Mouse (Mus musculus): ENCODE data around the gene Slc13a2.

DNA sequence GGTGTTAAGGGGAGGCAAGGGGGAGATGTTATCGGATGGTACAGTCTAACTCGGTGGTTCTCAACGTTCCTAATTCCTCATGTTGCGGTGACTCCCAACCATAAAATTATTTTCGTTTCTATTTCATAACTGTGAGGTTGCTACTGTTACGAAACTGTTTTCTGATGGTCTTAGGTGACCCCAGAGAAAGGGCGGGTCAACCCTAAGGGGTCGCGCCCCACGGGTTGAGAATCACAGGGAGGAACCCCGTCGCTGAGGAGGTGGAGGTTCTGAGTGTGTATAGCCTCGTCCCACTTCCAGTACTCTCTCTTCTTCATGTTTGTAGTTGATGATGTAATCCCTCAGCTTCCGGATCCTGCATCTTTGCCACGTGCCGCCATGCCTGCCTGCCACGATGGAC is 36.7 kb upstream of the Slc13a2 start:
- no peak for TF ChIP-seq CTCF (IDR thresholded peaks at IDR 0.05; ENCODE audit: borderline replicate concordance, extremely low read depth, insufficient read depth, insufficient read length)
- TF ChIP-seq POLR2A (IDR thresholded peaks at IDR 0.05; ENCODE audit: borderline replicate concordance, extremely low read depth, insufficient read depth, insufficient read length, poor library complexity, severe bottlenecking) = no peak

All from brain, embryonic 14.5 days (tissue).